Mouse (Mus musculus) layer of hippocampus, postnatal 10 days (tissue): ENCODE results near the gene Metrn. TPM values are rescaled to one million over a fixed set of nuclear protein-coding genes. Genes with fewer than 3 reads are reported as not detected.
"Not testable (repeated sequence)": the region's sequence is repeated elsewhere in the genome, so short reads cannot be mapped to it uniquely, and the experiment has no call there.

Source experiments
- DNase-seq, 2 experiments: peaks; one replicate each; pipeline ENCODE4 v3.0.0; 2021; ENCODE audit warnings: low spot score in 2 of 2
- total RNA-seq, 2 experiments: library from RNA; stranded (reverse); gene quantifications; 2 replicates each; pipeline ENCODE4 v1.2.3; 2021

Metrn gene
- total RNA-seq, 2 experiments from 2014 or later: 51.2 to 65.8 TPM

DNA sequence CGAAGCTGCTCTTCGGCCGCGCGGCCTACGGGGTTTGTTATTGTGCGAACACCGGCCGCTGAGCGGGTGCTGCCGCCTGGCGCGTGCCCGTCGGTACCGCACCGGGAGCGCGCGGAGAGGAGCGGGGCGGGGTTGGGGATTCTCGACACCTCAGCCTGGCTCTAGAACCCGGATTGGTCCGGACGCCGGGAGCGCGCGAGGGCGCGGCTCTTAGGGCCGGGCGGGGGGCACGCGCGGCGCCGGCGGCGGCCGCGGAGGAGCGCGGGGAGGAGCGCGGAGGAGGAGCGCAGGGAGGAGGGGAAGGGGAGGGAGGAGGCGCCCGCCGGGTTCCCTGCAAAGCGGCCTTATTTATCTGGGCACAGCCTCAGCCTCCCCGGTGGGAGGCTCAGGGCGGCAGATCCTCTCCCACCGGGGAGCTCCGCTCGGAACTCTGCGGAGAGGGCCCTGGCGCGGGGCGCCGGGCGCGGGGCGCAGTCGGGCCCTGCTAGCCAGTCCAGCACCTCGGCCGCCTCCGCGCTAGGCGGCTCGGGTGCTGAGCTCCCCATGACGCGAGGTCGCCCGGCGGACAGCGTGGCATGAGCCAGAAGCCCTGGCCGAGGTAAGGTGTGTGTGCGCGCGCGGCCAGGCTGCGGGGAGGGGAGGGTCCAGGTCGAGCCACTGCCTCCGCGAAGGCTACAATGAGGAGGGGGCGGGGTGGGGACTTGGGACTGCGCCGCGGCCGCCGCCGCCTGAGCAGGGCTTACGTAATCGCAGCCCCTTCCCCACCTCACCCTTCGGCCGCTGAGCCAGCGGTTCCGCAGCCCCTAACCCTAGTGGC is 12.1 kb upstream of the Metrn start, which contains the start of gene Fbxl16:
Gene Fbxl16, plus strand, starts transcription at position 297 of the 817 bp plus-strand sequence.
- DNase-seq: peak; percentile 84 to 90

DNA sequence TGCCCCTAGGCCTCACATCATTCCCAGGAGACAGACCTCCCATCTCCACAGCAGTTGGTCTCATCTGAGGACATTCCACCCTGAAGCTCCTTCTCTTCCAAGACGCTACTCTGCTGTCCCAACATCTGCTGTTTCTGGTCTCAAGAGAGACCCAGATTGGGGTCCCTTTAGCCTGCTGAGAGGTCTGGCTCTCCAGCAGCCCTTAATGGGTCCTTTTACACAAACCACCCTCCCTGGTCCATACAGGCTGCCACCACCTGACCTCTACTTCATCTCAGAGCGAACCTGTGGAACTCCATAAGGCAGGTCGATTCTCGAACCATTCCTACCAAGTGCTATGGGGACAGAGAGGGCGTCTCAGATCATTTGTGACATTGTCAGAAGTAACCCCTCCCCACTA is 11.1 kb upstream of the Metrn start:
- DNase-seq: no peak

DNA sequence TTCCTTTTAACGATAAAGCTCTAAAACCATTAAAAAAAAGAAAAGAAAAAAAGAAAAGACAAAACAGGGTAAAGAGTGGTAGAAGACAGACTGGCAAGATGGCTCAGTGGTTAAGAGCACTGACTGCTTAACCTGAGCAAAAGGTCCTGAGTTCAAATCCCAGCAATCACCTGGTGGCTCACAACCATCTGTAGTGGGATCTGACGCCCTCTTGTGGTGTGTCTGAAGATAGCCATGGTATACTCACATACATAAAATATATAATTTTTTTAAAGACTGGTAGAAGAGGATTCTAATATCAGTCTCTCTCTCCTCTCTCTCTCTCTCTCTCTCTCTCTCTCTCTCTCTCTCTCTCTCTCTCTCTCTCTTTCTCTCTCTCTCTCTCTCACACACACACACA is 10.5 kb upstream of the Metrn start:
- not testable (repeated sequence) for DNase-seq

DNA sequence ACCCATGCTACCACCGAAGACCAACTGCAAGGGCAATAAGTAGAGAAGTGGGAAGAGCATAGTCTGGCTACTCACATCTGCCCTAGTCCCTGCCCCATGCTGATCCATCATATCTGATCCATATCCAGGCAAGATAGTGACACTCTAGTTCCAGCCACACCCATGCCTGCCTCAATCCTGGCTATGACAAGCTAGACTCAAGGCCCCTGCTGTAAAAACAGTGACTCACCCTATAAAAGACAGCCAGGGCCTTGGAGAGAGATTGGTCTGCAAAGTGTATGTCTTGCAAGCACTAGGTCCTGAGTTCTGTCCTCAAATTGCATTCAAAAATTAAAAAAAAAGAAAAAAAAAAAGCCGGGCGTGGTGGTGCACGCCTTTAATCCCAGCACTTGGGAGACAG is 9.6 kb upstream of the Metrn start:
- DNase-seq: no peak

DNA sequence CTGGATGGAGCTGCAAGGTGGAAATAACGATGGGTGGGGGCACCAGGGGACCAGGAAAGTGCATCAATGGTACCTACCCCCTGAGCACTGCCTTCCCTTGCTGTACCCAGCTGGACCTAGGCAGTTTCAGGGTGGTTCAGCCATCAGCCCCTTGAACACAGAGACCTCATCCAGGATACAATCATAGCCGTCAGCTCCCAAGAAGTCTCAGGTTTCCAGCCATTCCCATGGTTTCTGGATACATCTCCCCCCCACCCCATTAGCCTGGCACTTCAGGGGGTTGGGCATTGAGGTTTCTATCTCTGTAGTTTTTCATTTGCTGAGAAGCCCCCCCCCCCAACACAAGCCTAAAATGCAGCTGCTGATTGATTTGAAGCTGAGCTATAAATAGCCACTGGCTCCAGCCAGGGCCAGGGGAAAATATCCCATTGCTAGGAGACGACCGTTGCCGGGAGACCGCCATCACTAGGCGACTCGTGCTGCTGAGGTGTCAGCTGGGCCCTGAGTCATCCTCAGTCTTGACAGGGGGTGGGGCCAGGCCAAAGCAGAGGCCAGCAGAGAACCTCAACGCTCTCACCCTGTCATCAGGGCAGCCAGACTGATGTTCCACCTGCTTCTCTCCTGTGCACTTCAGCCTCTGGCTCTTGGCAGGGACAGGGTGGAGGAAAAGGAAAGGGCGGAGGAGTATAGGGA is 6.0 kb upstream of the Metrn start:
- peak; percentile 77 to 81 for DNase-seq

- peak; percentile 72 to 74 for DNase-seq
Measured at GRCm38 (mm10) chr17:25801029-25801428, 4.1 kb upstream of the Metrn start.

GRCm38 (mm10) chr17:25796211-25796771 is 645 bp downstream of the Metrn start:
- no peak for DNase-seq

GRCm38 (mm10) chr17:25795609-25796092 is 1.3 kb downstream of the Metrn start, which contains the start of gene AC134908.4:
TSS of gene AC134908.4 (minus strand) at chr17:25795659.
- peak; percentile 56 to 61 for DNase-seq

DNA sequence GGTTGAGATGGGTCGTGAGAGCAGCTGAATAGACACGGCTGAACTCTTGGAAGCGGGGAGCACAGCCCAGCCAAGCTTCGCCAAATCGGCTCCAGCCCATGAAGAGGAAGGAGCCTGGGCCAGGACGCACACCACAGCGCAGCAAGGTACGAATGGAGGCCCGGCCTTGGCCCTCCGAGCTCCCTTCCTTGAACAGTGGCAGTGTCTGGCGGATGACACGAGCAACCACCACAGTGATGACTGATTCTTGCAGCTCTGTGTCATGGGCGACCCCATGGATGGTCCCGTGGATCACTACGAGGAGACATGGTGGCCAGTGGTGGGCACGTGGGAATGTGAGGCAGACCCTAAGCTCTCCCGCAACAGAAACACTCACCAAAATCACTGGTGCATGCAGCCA is 1.9 kb downstream of the Metrn start:
- no peak for DNase-seq

DNA sequence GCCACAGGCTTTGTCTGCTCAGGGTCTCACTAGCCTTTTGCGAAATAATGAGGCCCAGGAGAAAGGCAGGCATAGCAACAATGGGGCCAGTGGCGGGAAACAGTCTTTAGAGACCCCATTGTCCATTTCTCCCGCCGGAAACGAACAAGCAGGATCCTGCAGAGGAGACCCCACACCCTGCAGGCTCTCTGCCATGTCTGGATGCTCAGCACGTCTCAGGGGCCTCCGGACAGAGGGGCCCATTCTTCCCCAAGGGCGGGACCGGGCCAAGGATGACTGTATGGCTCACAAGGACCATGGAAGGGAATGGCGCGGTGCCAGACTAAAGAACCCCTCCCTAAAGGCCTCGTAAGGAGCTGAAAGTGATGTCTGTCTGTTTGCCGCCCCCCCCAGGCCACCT is 2.7 kb downstream of the Metrn start:
- no peak for DNase-seq

GRCm38 (mm10) chr17:25792615-25793014 is 4.3 kb downstream of the Metrn start, which contains the start of gene Fam173a:
TSS of gene Fam173a (minus strand) at chr17:25792901.
- peak; percentile 73 to 82 for DNase-seq

GRCm38 (mm10) chr17:25791843-25792527 is 5.0 kb downstream of the Metrn start:
- DNase-seq: peak; percentile 91 to 92

GRCm38 (mm10) chr17:25791320-25791842 is 5.6 kb downstream of the Metrn start:
- DNase-seq: no peak

DNA sequence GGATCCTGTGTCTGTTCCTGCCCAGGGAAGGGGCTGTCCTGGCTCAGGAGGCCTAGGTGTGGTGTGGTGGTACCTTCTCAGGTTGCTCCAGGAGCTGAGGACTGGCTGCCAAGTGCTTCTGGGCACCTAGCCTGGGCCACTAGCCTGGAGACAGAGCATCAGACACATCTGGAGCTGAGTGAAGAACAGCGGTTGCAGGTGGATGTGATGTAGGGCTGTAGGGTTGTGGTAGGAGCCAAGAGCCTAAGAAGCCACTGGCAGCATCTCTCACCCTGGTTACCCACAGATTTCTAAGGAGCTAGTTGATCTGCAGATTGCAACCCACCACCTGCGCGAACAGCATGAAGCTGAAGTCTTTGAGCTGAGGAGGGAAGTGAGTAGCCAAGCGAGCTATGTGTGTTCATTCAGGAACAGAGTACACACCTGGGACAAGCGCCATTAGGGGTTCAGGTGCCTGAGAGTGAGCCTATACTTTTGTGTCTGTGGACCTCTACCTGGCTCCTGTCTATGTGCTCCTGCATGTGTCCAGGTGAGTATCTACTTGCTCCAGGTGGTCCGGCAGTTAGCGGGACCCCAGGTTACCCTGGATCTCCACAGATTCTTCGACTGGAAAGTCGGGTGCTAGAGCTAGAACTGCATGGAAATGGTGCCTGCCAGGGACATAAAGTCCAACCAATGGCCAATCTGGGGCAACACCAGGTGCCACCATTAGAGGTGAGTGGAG is 10.0 kb downstream of the Metrn start:
- DNase-seq: no peak

- no peak for DNase-seq
Measured at GRCm38 (mm10) chr17:25786280-25786679, 10.7 kb downstream of the Metrn start, which contains the start of gene Ccdc78. TSS of gene Ccdc78 (plus strand) at chr17:25786580.

- peak; percentile 96 to 98 for DNase-seq
Measured at GRCm38 (mm10) chr17:25785281-25785745, 11.6 kb downstream of the Metrn start, which contains the start of gene Haghl. TSS of gene Haghl (minus strand) at chr17:25785673.

- peak in 1 of 2 experiments; percentile 12 for DNase-seq
Measured at GRCm38 (mm10) chr17:25783861-25784574, 12.9 kb downstream of the Metrn start.

DNA sequence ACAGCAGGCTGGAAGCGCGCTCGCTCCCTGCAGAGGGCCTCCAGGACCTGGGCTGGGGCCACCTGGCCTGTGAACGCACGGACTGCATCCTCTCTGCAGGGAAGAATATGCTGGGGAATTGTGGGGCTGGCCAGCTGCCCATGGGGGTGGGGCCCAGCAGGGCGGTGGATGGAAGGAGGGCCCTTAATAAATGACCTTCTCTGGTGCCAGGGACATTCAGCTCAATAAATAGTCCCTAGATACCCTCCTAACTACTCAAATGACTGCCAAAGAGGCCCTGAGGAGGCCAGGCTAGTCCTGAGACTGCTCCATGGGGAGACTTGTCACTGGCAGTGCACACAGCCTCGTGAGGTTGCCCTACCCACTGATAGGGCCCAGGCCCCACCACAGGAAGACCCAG is 13.8 kb downstream of the Metrn start:
- DNase-seq: no peak

DNA sequence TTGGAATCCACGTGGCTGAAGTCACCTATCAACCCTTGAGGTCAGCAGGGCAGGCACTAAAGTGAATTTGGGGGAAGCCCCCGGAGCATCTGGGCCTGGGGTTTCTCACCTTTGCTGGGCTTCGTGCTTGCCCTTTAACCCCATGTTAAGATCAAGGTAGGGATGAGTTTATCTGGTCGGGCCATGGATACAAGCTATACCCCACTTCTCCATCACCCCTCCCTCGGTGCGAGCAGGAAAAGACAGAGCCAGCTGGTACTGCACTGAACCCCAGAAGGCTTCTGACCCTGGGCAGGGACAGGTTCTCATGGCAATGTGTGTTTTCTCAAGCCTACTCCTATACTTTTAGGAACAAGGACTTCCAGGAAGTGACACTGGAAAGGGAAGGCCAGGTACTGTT is 15.6 kb downstream of the Metrn start:
- no peak for DNase-seq
